Mouse (Mus musculus) embryonic stem cell, embryonic (primary cell): ENCODE measurements at regions not wholly inside any gene's neighbourhood (a gene's known extent, or its start where the extent isn't known, plus 50 kb on each side); places are given as distances from the start of the nearest gene placed in this dataset.

Experiments used
- CTCF ChIA-PET, 4 experiments: fragments of 300-600 bp in 2 of 4; fragments of 350-600 bp in 2 of 4; sonication (Branson Sonifier 250); formaldehyde crosslinking; loops; one replicate each; lab custom pipeline; 2022; ENCODE audit warnings: inconsistent platforms in 2 of 4; lab: Charles Lee
- POLR2A ChIA-PET, 4 experiments: fragments of 300-600 bp in 2 of 4; fragments of 350-600 bp in 2 of 4; sonication (Branson Sonifier 250); formaldehyde crosslinking; loops; one replicate each; lab custom pipeline; 2022; ENCODE audit warnings: antibody characterized with exemption in 4 of 4, inconsistent platforms in 1 of 4; lab: Charles Lee

GRCm38 (mm10) chr6:107894296-107895090 is 170.4 kb upstream of the Setmar start:
- CTCF ChIA-PET = no interaction called here
- POLR2A ChIA-PET = no interaction called here

GRCm38 (mm10) chr6:107910576-107910975 is 154.3 kb upstream of the Setmar start:
- ChIA-PET POLR2A (interaction anchor here in 1 of 4 experiments (0.6 kb wide), 1 partner anchor 302 kb away, joined by 3 read pairs; the partner anchor contains the start of gene Itpr1), CTCF (no interaction called here)

GRCm38 (mm10) chr6:107911387-107911786 is 153.5 kb upstream of the Setmar start:
- POLR2A ChIA-PET = interaction anchor here in 1 of 4 experiments (0.5 kb wide), 1 partner anchor 318 kb away, joined by 4 read pairs; no protein-coding TSS in a partner anchor
- CTCF ChIA-PET = no interaction called here

- ChIA-PET CTCF (interaction anchor here in 1 of 4 experiments (0.5 kb wide), 1 partner anchor 142 kb away, joined by 6 read pairs; no protein-coding TSS in a partner anchor), POLR2A (no interaction called here)
These were observed 141.2 kb upstream of the Setmar start for GRCm38 (mm10) chr6:107923528-107924199.

- ChIA-PET POLR2A (no interaction called here), CTCF (interaction anchor here in 1 of 4 experiments (0.5 kb wide), 1 partner anchor 141 kb away, joined by 6 read pairs; no protein-coding TSS in a partner anchor)
These were observed 140.6 kb upstream of the Setmar start for GRCm38 (mm10) chr6:107924200-107924735.

- ChIA-PET CTCF (no interaction called here), POLR2A (no interaction called here)
These were observed 134.2 kb upstream of the Setmar start for GRCm38 (mm10) chr6:107930439-107931173.

GRCm38 (mm10) chr6:107931174-107931557 is 133.7 kb upstream of the Setmar start:
- POLR2A ChIA-PET = no interaction called here
- CTCF ChIA-PET = no interaction called here

GRCm38 (mm10) chr6:107936075-107936635 is 128.7 kb upstream of the Setmar start:
- POLR2A ChIA-PET = no interaction called here
- CTCF ChIA-PET = no interaction called here

- CTCF ChIA-PET = interaction anchor here in 1 of 4 experiments (0.6 to 0.7 kb wide), 2 partner anchors 35 to 97 kb away, joined by 5 read pairs; no protein-coding TSS in a partner anchor
- POLR2A ChIA-PET = no interaction called here
These were observed 96.2 kb upstream of the Setmar start for GRCm38 (mm10) chr6:107968694-107969093.

GRCm38 (mm10) chr6:107998921-107999690 is 65.7 kb upstream of the Setmar start:
- ChIA-PET CTCF (no interaction called here), POLR2A (no interaction called here)

- ChIA-PET POLR2A (no interaction called here), CTCF (interaction anchor here in 1 of 4 experiments (0.5 kb wide), 1 partner anchor 35 kb away, joined by 5 read pairs; no protein-coding TSS in a partner anchor)
These were observed 61.6 kb upstream of the Setmar start for GRCm38 (mm10) chr6:108003231-108003630.

- ChIA-PET POLR2A (interaction anchor here in 1 of 4 experiments (0.6 kb wide), 1 partner anchor 121 kb away, joined by 3 read pairs; no protein-coding TSS in a partner anchor), CTCF (no interaction called here)
These were observed 56.5 kb upstream of the Setmar start for GRCm38 (mm10) chr6:108008323-108008722.
